Mouse (Mus musculus) cerebral cortex, adult 2 months (tissue): Measurements from ENCODE around the gene Kif13a.

ENCODE experiments used
- WGBS: fragments of 180-500 bp; shearing (Covaris S2); methylation state at CpG from one replicate; pipeline ENCODE4 v1.1.7; 2018; 5-methylcytosine and 5-hydroxymethylcytosine counted together

Kif13a gene

GRCm38 (mm10) chr13:46835351-46835750 lies 94.3 kb downstream of the Kif13a start:
- WGBS: 59% methylated on average over 11 of the region's 11 CpGs

GRCm38 (mm10) chr13:46834805-46835204 lies 94.9 kb downstream of the Kif13a start:
- WGBS: 68% methylated on average over 10 of the region's 10 CpGs

- WGBS: 59% methylated on average over 5 of the region's 5 CpGs
Measured at GRCm38 (mm10) chr13:46833586-46833985, 96.1 kb downstream of the Kif13a start.

- WGBS: 80% methylated on average over 3 of the region's 3 CpGs
Measured at GRCm38 (mm10) chr13:46832956-46833355, 96.7 kb downstream of the Kif13a start.

GRCm38 (mm10) chr13:46823271-46823670 lies 106.4 kb downstream of the Kif13a start:
- WGBS: 95% methylated on average over 4 of the region's 4 CpGs

GRCm38 (mm10) chr13:46822200-46822599 lies 107.5 kb downstream of the Kif13a start:
- WGBS: 70% methylated on average over 8 of the region's 8 CpGs

GRCm38 (mm10) chr13:46819729-46820223 lies 109.9 kb downstream of the Kif13a start:
- 69% methylated on average over 13 of the region's 13 CpGs for WGBS

GRCm38 (mm10) chr13:46819202-46819728 lies 110.4 kb downstream of the Kif13a start:
- WGBS: 73% methylated on average over 8 of the region's 8 CpGs

- WGBS: 86% methylated on average over 9 of the region's 9 CpGs
Measured at GRCm38 (mm10) chr13:46818374-46818773, 111.3 kb downstream of the Kif13a start.

- WGBS: 69% methylated on average over 15 of the region's 15 CpGs
Measured at GRCm38 (mm10) chr13:46812648-46813184, 117.0 kb downstream of the Kif13a start.

- 75% methylated on average over 9 of the region's 9 CpGs for WGBS
Measured at GRCm38 (mm10) chr13:46811696-46812095, 118.0 kb downstream of the Kif13a start.

GRCm38 (mm10) chr13:46810613-46811012 lies 119.1 kb downstream of the Kif13a start:
- 97% methylated on average over 17 of the region's 17 CpGs for WGBS

- WGBS: 87% methylated on average over 12 of the region's 12 CpGs
Measured at GRCm38 (mm10) chr13:46810098-46810497, 119.6 kb downstream of the Kif13a start.

- 69% methylated on average over 11 of the region's 11 CpGs for WGBS
Measured at GRCm38 (mm10) chr13:46807901-46808300, 121.8 kb downstream of the Kif13a start.

- 75% methylated on average over 13 of the region's 13 CpGs for WGBS
Measured at GRCm38 (mm10) chr13:46801196-46801595, 128.5 kb downstream of the Kif13a start.

GRCm38 (mm10) chr13:46798156-46798555 lies 131.5 kb downstream of the Kif13a start:
- 31% methylated on average over 4 of the region's 4 CpGs for WGBS

- WGBS: 96% methylated on average over 1 of the region's 1 CpGs
Measured at GRCm38 (mm10) chr13:46796381-46796780, 133.3 kb downstream of the Kif13a start.

- WGBS: 82% methylated on average over 13 of the region's 13 CpGs
Measured at GRCm38 (mm10) chr13:46793824-46794223, 135.8 kb downstream of the Kif13a start.

GRCm38 (mm10) chr13:46788452-46788851 lies 141.2 kb downstream of the Kif13a start:
- 74% methylated on average over 8 of the region's 8 CpGs for WGBS

- 99% methylated on average over 2 of the region's 2 CpGs for WGBS
Measured at GRCm38 (mm10) chr13:46786836-46787235, 142.8 kb downstream of the Kif13a start.

GRCm38 (mm10) chr13:46786064-46786561 lies 143.6 kb downstream of the Kif13a start:
- WGBS: 96% methylated on average over 10 of the region's 10 CpGs

GRCm38 (mm10) chr13:46780379-46780778 lies 149.3 kb downstream of the Kif13a start:
- 73% methylated on average over 11 of the region's 11 CpGs for WGBS

GRCm38 (mm10) chr13:46779831-46780230 lies 149.8 kb downstream of the Kif13a start:
- 36% methylated on average over 10 of the region's 10 CpGs for WGBS
